Mouse (Mus musculus) spleen, adult 12 weeks (tissue): Measurements from ENCODE around the gene Gm21118.
"Not testable (repeated sequence)": the region's sequence is repeated elsewhere in the genome, so short reads cannot be mapped to it uniquely, and the experiment has no call there.

Experiments
- DNase-seq: peaks from one replicate; pipeline ENCODE4 v3.0.0; 2022; ENCODE audit warnings: low spot score

The Gm21118 gene

GRCm38 (mm10) chrY:70273542-70273941, at the start of gene Gm21118:
Gene Gm21118 (minus strand): TSS chrY:70273642.
- DNase-seq, result not testable (repeated sequence)

GRCm38 (mm10) chrY:70303187-70303586, 29.7 kb upstream of the Gm21118 start, which contains the start of the genes Gm29423 and Gm29644:
Gene Gm29423 (minus strand): TSS chrY:70303287.
Gene Gm29644 (minus strand): TSS chrY:70303343.
- DNase-seq, result not testable (repeated sequence)
